Mouse (Mus musculus): Measurements from ENCODE around the gene Apbb1.

DNA sequence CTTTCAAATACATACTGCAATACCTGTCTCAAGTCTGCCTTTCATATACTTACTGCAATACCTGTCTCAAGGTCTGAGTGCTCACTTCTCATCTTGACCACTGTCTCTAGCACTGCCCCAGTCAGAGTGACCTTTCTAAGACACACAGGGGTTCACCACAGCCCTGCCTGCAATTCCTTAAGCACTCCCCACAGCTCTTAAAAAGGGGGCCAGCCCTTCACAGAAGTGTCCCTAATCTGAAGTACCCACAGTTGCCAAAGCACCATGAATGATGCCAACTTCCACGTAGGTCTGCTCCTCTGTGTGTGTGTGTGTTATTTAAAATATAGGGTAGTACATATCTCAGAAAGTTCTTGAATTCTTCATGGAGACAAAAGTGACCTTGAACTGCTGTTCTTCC, 30.3 kb upstream of the Apbb1 start:
- TF ChIP-seq MYOD1 (IDR thresholded peaks at IDR 0.05; ENCODE audit: control insufficient read depth, insufficient read length, low read depth) (no peak), CTCF (IDR thresholded peaks at IDR 0.05; ENCODE audit: control insufficient read depth, insufficient read depth, insufficient read length) (no peak), MAX (IDR thresholded peaks at IDR 0.05) (no peak), USF1 (IDR thresholded peaks at IDR 0.05; ENCODE audit: low read depth) (no peak)

Data from C2C12 (cell line).